17 mouse cellular contexts compared by ENCODE assay signal in genomic region chr12:21507080-21507479, GRCm38 (mm10).
"Had no signal": no experiment of that assay in that cellular context is flagged by ENCODE, and none has a peak within 500 bp of the region (broad histone marks: within the 10 kb centered on the region; RNA-seq: fewer than 3 reads in every experiment).

No protein-coding gene starts in this region.

- H3K27me3 ChIP-seq: liver, embryonic 13.5 days; liver, embryonic 15.5 days; megakaryocyte, embryonic 14.5 days; midbrain, embryonic 13.5 days; midbrain, embryonic 15.5 days; neural tube, embryonic 12.5 days; stomach, embryonic 15.5 days had no signal

- H3K9me3 ChIP-seq: liver, embryonic 13.5 days; liver, embryonic 15.5 days; midbrain, embryonic 15.5 days; stomach, embryonic 15.5 days had no signal

- H3K4me2 ChIP-seq: liver, embryonic 11.5 days; liver, embryonic 13.5 days; liver, embryonic 15.5 days; midbrain, embryonic 11.5 days; midbrain, embryonic 13.5 days; midbrain, embryonic 15.5 days; neural tube, embryonic 12.5 days; stomach, embryonic 15.5 days had no signal

- DNase-seq: liver, embryonic 13.5 days; liver, postnatal 0 days; lung, postnatal 10 days; right cerebral cortex, postnatal 14 days; thymus, adult 2 months; thymus, postnatal 25 days; thymus, postnatal 4 days had no signal

- H3K4me1 ChIP-seq: liver, embryonic 13.5 days; liver, embryonic 15.5 days; megakaryocyte, embryonic 14.5 days; neural tube, embryonic 12.5 days; stomach, embryonic 15.5 days had no signal

- H3K9ac ChIP-seq: liver, embryonic 13.5 days; liver, embryonic 15.5 days; liver, postnatal 0 days; midbrain, embryonic 13.5 days; midbrain, embryonic 15.5 days; neural tube, embryonic 12.5 days; stomach, embryonic 15.5 days had no signal

- H3K27ac ChIP-seq: liver, embryonic 13.5 days; liver, embryonic 15.5 days; macrophage; midbrain, embryonic 13.5 days; midbrain, embryonic 15.5 days; neural tube, embryonic 12.5 days; stomach, embryonic 15.5 days; stomach, postnatal 0 days had no signal

- ATAC-seq: liver, postnatal 0 days; midbrain, embryonic 13.5 days; midbrain, embryonic 15.5 days had no signal

- H3K36me3 ChIP-seq: liver, embryonic 13.5 days; liver, embryonic 15.5 days; midbrain, embryonic 13.5 days; midbrain, embryonic 15.5 days; neural tube, embryonic 12.5 days; stomach, embryonic 15.5 days had no signal

- H3K4me3 ChIP-seq: liver, embryonic 13.5 days; liver, embryonic 15.5 days; megakaryocyte, embryonic 14.5 days; midbrain, embryonic 13.5 days; midbrain, embryonic 15.5 days; neural tube, embryonic 12.5 days; stomach, embryonic 15.5 days had no signal
